Mouse (Mus musculus): ENCODE results near the gene Stfa2l1.
"Not testable (repeated sequence)": the region's sequence is repeated elsewhere in the genome, so short reads cannot be mapped to it uniquely, and the experiment has no call there.

The Stfa2l1 gene

GRCm38 (mm10) chr16:36156402-36156975 lies at the start of gene Stfa2l1:
Gene Stfa2l1 (plus strand): TSS chr16:36156811.
- DNase-seq (ENCODE audit: extremely low read depth, low read depth), result no peak

GRCm38 (mm10) chr16:36111486-36111885 lies 45.1 kb upstream of the Stfa2l1 start:
- not testable (repeated sequence) for DNase-seq (ENCODE audit: extremely low read depth, low read depth)

DNA sequence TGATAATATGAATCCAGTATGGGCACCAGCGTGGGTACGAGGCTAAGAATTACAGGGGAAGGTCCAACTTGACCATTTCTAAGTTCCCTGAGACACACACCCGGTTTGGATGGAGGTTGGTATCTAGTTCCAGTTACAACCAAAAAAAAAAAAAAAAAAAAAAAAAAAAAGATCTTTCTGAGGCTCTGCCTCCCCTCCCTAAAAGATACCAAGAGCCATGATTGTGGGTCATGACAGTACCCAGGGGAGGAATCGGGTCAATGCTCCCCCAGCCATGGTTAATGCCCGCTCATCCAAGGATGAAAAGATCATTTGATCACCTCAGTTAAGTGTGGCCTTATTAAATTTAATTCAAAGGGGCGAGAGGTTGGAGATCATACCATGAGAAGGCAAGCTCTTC lies 40.9 kb upstream of the Stfa2l1 start:
- DNase-seq (ENCODE audit: extremely low read depth, low read depth), result not testable (repeated sequence)

DNA sequence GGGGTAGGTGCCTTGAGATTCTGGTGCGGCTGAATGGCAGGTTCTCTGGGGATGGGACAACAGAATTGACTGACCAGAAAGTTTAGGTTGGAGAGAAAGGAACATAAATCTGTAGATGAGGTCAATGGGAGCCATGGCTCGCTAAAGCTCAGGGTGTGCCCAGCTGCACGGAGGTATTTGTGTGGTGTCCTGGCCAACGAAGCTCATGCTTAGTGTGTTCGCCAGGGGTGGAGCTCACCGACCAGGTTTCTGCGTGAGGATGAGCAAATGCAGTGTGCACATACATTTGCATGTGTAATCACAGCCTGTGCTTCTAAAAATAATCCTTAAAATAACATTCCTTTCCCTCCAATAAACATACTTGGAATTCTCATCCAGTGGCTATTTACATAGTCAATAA lies 28.5 kb upstream of the Stfa2l1 start:
- DNase-seq (ENCODE audit: extremely low read depth, low read depth), result no peak

DNA sequence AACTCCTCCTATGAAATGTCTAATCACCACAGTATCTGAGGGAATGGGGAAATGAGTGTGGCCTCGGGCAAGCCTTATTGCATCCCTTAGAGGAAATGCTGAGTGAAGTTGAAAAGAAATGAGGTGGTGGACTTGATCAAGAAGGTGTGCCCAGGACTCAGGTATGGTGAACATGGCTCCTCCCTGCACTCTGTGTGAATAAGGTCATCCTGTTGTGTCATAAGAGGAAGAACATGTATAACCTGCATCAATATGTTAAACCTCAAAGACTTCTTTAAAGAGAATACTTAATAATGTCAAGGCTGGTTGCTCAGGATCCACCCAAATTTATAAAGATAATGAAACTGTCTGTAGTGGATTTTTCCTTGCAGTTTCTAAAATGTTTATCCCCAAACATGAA lies 25.5 kb upstream of the Stfa2l1 start, which contains the start of gene Csta1:
Gene Csta1, minus strand, starts transcription at position 101 of the 400 bp plus-strand sequence.
- DNase-seq (ENCODE audit: extremely low read depth, low read depth), result no peak

- DNase-seq (ENCODE audit: extremely low read depth, low read depth), result no peak
These were observed 18.4 kb upstream of the Stfa2l1 start for GRCm38 (mm10) chr16:36138201-36138600.

DNA sequence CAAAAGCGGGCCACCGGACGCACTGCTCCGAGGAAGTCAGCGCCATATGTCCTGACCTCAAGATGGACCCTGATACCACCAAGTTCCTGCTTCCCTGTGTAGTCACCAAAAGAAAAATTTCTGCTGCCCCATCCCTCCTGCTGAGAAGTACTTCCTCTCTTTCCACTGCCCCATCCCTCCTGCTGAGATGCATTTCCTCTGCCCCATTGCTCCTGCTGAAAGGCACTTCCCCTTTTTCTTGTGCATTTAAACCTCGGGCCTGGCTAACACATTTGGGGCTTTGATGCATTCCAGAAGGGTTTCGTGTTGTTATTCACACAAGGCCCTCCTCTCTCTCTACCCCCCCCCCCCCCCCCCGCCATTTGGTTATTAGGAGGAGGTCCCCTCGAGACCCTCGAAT lies 11.2 kb downstream of the Stfa2l1 start:
- peak; percentile 6 for DNase-seq (ENCODE audit: extremely low read depth, low read depth)

GRCm38 (mm10) chr16:36176108-36176507 lies 19.5 kb downstream of the Stfa2l1 start:
- DNase-seq (ENCODE audit: extremely low read depth, low read depth), result peak; percentile 26

DNA sequence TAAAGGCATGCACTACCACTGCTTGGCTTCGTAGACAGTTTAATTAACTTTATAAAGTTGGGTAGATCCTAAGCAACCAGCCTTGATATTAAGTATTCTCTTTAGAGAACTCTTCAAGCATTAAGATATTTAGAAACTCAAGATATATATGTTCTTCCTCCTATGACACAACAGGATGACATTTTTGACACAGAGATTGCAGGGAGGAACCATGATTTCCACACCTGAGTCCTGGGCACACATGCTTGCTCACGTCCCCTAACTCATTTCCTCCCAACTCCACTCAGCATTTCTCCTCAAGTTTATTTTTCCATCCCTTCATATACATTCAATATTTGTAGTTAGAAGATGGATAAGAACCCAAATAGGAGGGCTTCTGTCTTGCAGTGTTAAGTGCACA lies 23.3 kb downstream of the Stfa2l1 start:
- no peak for DNase-seq (ENCODE audit: extremely low read depth, low read depth)

- DNase-seq (ENCODE audit: extremely low read depth, low read depth), result not testable (repeated sequence)
These were observed 27.3 kb downstream of the Stfa2l1 start, which contains the start of gene Gm5483 for GRCm38 (mm10) chr16:36183912-36184311. Gene Gm5483 (plus strand): TSS chr16:36184212.

DNA sequence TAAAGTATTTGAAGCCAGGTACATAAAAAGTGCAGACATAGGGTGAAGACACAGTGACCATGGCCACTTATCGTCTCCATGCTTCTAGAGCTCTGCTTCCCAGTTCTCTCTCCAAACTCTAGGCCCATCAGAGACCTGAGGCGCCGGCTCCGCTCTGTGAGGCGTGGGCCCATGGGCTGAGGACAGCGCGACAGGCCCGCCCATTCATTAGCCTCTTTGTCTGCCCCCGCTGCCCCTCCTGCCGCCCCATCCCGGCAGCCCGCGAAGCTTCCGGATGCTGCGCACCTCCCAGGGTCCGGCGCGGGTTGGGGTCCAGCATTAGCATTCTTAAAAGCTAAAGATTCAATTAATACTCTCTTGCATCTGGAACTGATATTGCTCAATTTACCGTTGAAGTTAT lies 42.6 kb downstream of the Stfa2l1 start:
- DNase-seq (ENCODE audit: extremely low read depth, low read depth), result no peak

GRCm38 (mm10) chr16:36203846-36204245 lies 47.2 kb downstream of the Stfa2l1 start:
- no peak for DNase-seq (ENCODE audit: extremely low read depth, low read depth)

DNA sequence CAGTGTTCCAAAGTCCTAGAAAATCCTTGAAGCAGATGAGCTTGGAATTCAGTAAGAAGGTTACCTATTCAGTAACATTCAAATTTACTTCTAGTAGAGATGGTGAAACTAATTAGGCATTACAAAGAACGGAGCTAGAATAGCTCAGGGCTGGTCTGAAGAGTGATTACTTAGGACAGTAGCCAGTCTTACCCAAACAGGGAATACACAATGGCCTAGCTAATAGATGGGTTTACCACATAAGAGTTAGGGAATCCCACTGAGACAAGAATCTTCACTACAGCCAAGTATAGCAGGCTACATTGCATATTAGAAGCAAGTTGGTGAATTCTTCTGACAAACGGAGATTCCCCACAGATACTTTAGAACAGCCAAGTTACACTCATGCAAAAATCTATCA lies 49.1 kb downstream of the Stfa2l1 start:
- DNase-seq (ENCODE audit: extremely low read depth, low read depth), result not testable (repeated sequence)

GRCm38 (mm10) chr16:36209967-36210453 lies 53.4 kb downstream of the Stfa2l1 start, which contains the start of gene Gm5416:
Gene Gm5416 (plus strand): TSS chr16:36210403.
- DNase-seq (ENCODE audit: extremely low read depth, low read depth), result no peak
